Mouse (Mus musculus): Measurements from ENCODE around the gene R3hdml. TPM values are rescaled to one million over a fixed set of nuclear protein-coding genes. Genes with fewer than 3 reads are reported as not detected.

The R3hdml gene
- polyA plus RNA-seq (2012; rRNA removed), result 3.6 and 4.6 TPM in 2 replicates

GRCm38 (mm10) chr2:163492018-163492417 is at the start of gene R3hdml:
R3hdml (plus strand) TSS chr2:163492318.
- Histone ChIP-seq H3K4me3 (ENCODE audit: insufficient read depth, low read depth, low read length) (no peak within 1 kb of the TSS), H3K4me1 (ENCODE audit: control insufficient read depth, insufficient read depth, low read length) (no peaks in the 10 kb centered on the region), H3K27ac (ENCODE audit: insufficient read depth, low read depth, low read length) (no peak within 1 kb of the TSS), H3K36me3 (ENCODE audit: control insufficient read depth, insufficient read depth, low read length) (no peaks in the 10 kb centered on the region), H3K27me3 (replicated peaks; ENCODE audit: control insufficient read depth, insufficient read depth, low read length) (no peaks in the 10 kb centered on the region)
- DNase-seq, result no peak
- 61% methylated on average over 5 of the region's 5 CpGs for WGBS
- TF ChIP-seq POLR2A (IDR thresholded peaks at IDR 0.05; ENCODE audit: low read depth, low read length) (no peak), CTCF (conservative IDR thresholded peaks at IDR 0.05; ENCODE audit: insufficient read depth, insufficient read length, low read depth, low read length) (no peak)

DNA sequence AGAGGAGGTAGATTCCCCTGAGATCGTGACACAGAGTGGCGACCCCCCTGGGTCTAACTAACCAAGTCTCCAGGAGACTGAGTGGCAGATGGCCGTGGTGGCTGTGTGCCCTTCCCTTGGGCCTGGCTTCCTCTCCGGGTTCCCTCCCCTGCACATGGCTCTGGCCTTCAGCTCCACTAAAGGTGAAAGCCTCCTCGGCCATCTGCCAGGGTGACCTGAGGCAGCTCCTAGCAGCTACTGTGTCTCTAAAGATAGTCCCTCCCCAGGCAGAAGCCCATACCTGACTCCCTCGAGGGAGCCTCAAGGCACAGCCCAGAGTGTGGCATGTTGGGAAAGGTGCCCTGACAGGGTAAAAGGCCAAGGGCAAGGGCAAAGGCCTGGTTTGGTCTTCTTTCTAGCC is 48.6 kb upstream of the R3hdml start:
- DNase-seq, result no peak
- H3K4me3 ChIP-seq (ENCODE audit: insufficient read depth, low read depth, low read length), result no peak overlapping the region
- no peak for TF ChIP-seq POLR2A (IDR thresholded peaks at IDR 0.05; ENCODE audit: low read depth, low read length)
- TF ChIP-seq CTCF (conservative IDR thresholded peaks at IDR 0.05; ENCODE audit: insufficient read depth, insufficient read length, low read depth, low read length), result no peak
- no peaks in the 10 kb centered on the region for H3K27me3 ChIP-seq (replicated peaks; ENCODE audit: control insufficient read depth, insufficient read depth, low read length)
- no peak overlapping the region for H3K27ac ChIP-seq (ENCODE audit: insufficient read depth, low read depth, low read length)
- H3K4me1 ChIP-seq (ENCODE audit: control insufficient read depth, insufficient read depth, low read length), result no peaks in the 10 kb centered on the region
- 61% methylated on average over 6 of the region's 6 CpGs for WGBS
- H3K36me3 ChIP-seq (ENCODE audit: control insufficient read depth, insufficient read depth, low read length), result no peaks in the 10 kb centered on the region

DNA sequence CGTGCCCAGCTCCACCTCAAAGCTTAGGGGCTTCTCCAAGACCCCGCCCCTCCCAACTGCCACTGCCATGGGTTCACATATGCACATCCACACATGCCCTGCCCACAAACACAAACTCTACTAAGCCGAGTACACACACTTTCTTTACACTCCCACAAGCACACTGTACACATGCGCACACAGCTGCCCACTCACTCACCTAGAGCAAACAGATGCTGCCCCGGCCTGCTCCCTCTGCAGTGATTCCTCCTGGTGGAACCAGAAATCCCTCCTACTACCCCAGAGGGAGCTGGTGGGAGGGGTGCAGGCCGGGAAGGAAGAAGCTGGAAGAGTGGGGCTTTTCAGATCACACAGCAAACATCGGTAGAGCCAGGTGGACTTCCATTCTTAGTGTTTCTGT is 48.1 kb upstream of the R3hdml start:
- no peak for DNase-seq

GRCm38 (mm10) chr2:163447375-163447774 is 44.7 kb upstream of the R3hdml start:
- Histone ChIP-seq H3K4me3 (ENCODE audit: insufficient read depth, low read depth, low read length) (no peak overlapping the region), H3K4me1 (ENCODE audit: control insufficient read depth, insufficient read depth, low read length) (no peaks in the 10 kb centered on the region), H3K36me3 (ENCODE audit: control insufficient read depth, insufficient read depth, low read length) (no peaks in the 10 kb centered on the region), H3K27me3 (replicated peaks; ENCODE audit: control insufficient read depth, insufficient read depth, low read length) (no peaks in the 10 kb centered on the region), H3K27ac (ENCODE audit: insufficient read depth, low read depth, low read length) (no peak overlapping the region)
- 78% methylated on average over 12 of the region's 12 CpGs for WGBS
- no peak for DNase-seq
- TF ChIP-seq CTCF (conservative IDR thresholded peaks at IDR 0.05; ENCODE audit: insufficient read depth, insufficient read length, low read depth, low read length) (no peak), POLR2A (IDR thresholded peaks at IDR 0.05; ENCODE audit: low read depth, low read length) (no peak)

More for the DNA sequence above, 48.1 kb upstream of the R3hdml start:
- H3K4me3 ChIP-seq (ENCODE audit: insufficient read depth, low read depth, low read length), result no peak overlapping the region
- TF ChIP-seq POLR2A (IDR thresholded peaks at IDR 0.05; ENCODE audit: low read depth, low read length) (no peak), CTCF (conservative IDR thresholded peaks at IDR 0.05; ENCODE audit: insufficient read depth, insufficient read length, low read depth, low read length) (no peak)
- no peaks in the 10 kb centered on the region for H3K27me3 ChIP-seq (replicated peaks; ENCODE audit: control insufficient read depth, insufficient read depth, low read length)
- no peak overlapping the region for H3K27ac ChIP-seq (ENCODE audit: insufficient read depth, low read depth, low read length)
- WGBS, result 63% methylated on average over 7 of the region's 7 CpGs
- H3K36me3 ChIP-seq (ENCODE audit: control insufficient read depth, insufficient read depth, low read length), result no peaks in the 10 kb centered on the region
- no peaks in the 10 kb centered on the region for H3K4me1 ChIP-seq (ENCODE audit: control insufficient read depth, insufficient read depth, low read length)

- H3K36me3 ChIP-seq (ENCODE audit: control insufficient read depth, insufficient read depth, low read length), result no peaks in the 10 kb centered on the region
- 51% methylated on average over 3 of the region's 3 CpGs for WGBS
These were observed 42.8 kb upstream of the R3hdml start for GRCm38 (mm10) chr2:163449276-163449675.

GRCm38 (mm10) chr2:163450668-163451295 is 41.3 kb upstream of the R3hdml start:
- 51% methylated on average over 6 of the region's 6 CpGs for WGBS
- no peaks in the 10 kb centered on the region for H3K27me3 ChIP-seq (replicated peaks; ENCODE audit: control insufficient read depth, insufficient read depth, low read length)
- no peak for TF ChIP-seq CTCF (conservative IDR thresholded peaks at IDR 0.05; ENCODE audit: insufficient read depth, insufficient read length, low read depth, low read length)
- TF ChIP-seq POLR2A (IDR thresholded peaks at IDR 0.05; ENCODE audit: low read depth, low read length), result no peak
- H3K4me3 ChIP-seq (ENCODE audit: insufficient read depth, low read depth, low read length), result no peak overlapping the region
- H3K36me3 ChIP-seq (ENCODE audit: control insufficient read depth, insufficient read depth, low read length), result no peaks in the 10 kb centered on the region
- no peaks in the 10 kb centered on the region for H3K4me1 ChIP-seq (ENCODE audit: control insufficient read depth, insufficient read depth, low read length)
- DNase-seq, result no peak
- no peak overlapping the region for H3K27ac ChIP-seq (ENCODE audit: insufficient read depth, low read depth, low read length)

More at GRCm38 (mm10) chr2:163449276-163449675, 42.8 kb upstream of the R3hdml start:
- H3K4me1 ChIP-seq (ENCODE audit: control insufficient read depth, insufficient read depth, low read length), result no peaks in the 10 kb centered on the region
- no peak for DNase-seq
- no peaks in the 10 kb centered on the region for H3K27me3 ChIP-seq (replicated peaks; ENCODE audit: control insufficient read depth, insufficient read depth, low read length)
- H3K4me3 ChIP-seq (ENCODE audit: insufficient read depth, low read depth, low read length), result no peak overlapping the region
- TF ChIP-seq CTCF (conservative IDR thresholded peaks at IDR 0.05; ENCODE audit: insufficient read depth, insufficient read length, low read depth, low read length), result no peak
- no peak for TF ChIP-seq POLR2A (IDR thresholded peaks at IDR 0.05; ENCODE audit: low read depth, low read length)
- no peak overlapping the region for H3K27ac ChIP-seq (ENCODE audit: insufficient read depth, low read depth, low read length)

DNA sequence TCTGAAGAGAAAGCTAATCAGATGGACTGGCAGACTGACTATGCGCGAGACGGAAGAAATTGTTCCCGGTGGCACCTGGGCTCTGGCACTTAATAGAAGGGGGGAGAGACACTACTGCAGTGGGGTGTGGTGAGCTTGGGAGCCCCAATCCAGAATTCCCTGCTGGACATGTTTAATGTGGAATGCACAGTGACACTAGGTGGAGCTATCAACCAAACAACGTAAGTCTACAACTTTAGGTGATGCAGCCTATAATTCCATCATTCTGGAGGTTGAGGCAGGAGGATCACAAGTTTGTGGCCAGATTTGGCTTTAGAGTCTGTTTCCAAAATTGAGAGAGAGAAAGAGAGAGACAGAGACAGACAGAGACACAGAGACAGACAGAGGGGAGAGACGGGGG is 39.4 kb upstream of the R3hdml start:
- Histone ChIP-seq H3K27me3 (replicated peaks; ENCODE audit: control insufficient read depth, insufficient read depth, low read length) (no peaks in the 10 kb centered on the region), H3K4me3 (ENCODE audit: insufficient read depth, low read depth, low read length) (no peak overlapping the region), H3K27ac (ENCODE audit: insufficient read depth, low read depth, low read length) (no peak overlapping the region), H3K36me3 (ENCODE audit: control insufficient read depth, insufficient read depth, low read length) (no peaks in the 10 kb centered on the region), H3K4me1 (ENCODE audit: control insufficient read depth, insufficient read depth, low read length) (no peaks in the 10 kb centered on the region)
- TF ChIP-seq CTCF (conservative IDR thresholded peaks at IDR 0.05; ENCODE audit: insufficient read depth, insufficient read length, low read depth, low read length), result peak; percentile 39; the same call in 1 of the 2 replicates
- no peak for TF ChIP-seq POLR2A (IDR thresholded peaks at IDR 0.05; ENCODE audit: low read depth, low read length)
- peak; percentile 9 for DNase-seq
- 83% methylated on average over 6 of the region's 6 CpGs for WGBS

Measured in kidney, adult 2 months (tissue).